Mouse (Mus musculus) C2C12 (cell line): ENCODE measurements around the gene Cttnbp2.

Source experiments
- CEBPB ChIP-seq: IDR thresholded peaks from one replicate; pipeline ENCODE4 v1.6.1; 2011; ENCODE audit warnings: low read depth, mild to moderate bottlenecking, control low read depth, moderate library complexity
- CTCF ChIP-seq: IDR thresholded peaks from one replicate; pipeline ENCODE4 v1.5.1; 2011; ENCODE audit not compliant: control insufficient read depth, insufficient read depth, insufficient read length
- FOSL1 ChIP-seq: IDR thresholded peaks from one replicate; pipeline ENCODE4 v1.8.0; 2011; ENCODE audit warnings: mild to moderate bottlenecking, low read length; ENCODE audit not compliant: poor library complexity, insufficient read depth, severe bottlenecking
- MAX ChIP-seq: IDR thresholded peaks from one replicate; pipeline ENCODE4 v1.6.1; 2011; ENCODE audit warnings: mild to moderate bottlenecking, control low read depth
- MYOD1 ChIP-seq: IDR thresholded peaks from one replicate; pipeline ENCODE4 v1.6.1; 2011; ENCODE audit warnings: low read depth; ENCODE audit not compliant: control insufficient read depth, insufficient read length
- MYOG ChIP-seq: IDR thresholded peaks from one replicate; pipeline ENCODE4 v1.6.1; 2011; ENCODE audit not compliant: control insufficient read depth, insufficient read length; ENCODE audit errors: extremely low read depth
- USF1 ChIP-seq: IDR thresholded peaks from one replicate; pipeline ENCODE4 v1.6.1; 2011; ENCODE audit warnings: low read depth, mild to moderate bottlenecking, control low read depth, moderate library complexity

GRCm38 (mm10) chr6:18401066-18401674 lies 113.5 kb downstream of the Cttnbp2 start:
- TF ChIP-seq CTCF (no peak), USF1 (no peak), MYOG (no peak), MAX (no peak), FOSL1 (no peak), CEBPB (no peak), MYOD1 (no peak)
